Mouse (Mus musculus) hindbrain, embryonic 13.5 days (tissue): ENCODE measurements around the gene Wdr20. TPM values are rescaled to one million over a fixed set of nuclear protein-coding genes. Genes with fewer than 3 reads are reported as not detected.

Experiments used
- ATAC-seq: fragments of 200-750 bp; cut with Nextera tagmentation; 2 replicates; pipeline ENCODE4 v1.8.0; 2017; ENCODE audit warnings: moderate TSS enrichment; ENCODE audit not compliant: low FRiP score
- H3K27ac ChIP-seq: fragments of 300-500 bp; sonication (generic); 2 replicates; pipeline ENCODE4 v1.5.1; 2015; ENCODE audit warnings: inconsistent platforms, mild to moderate bottlenecking, moderate library complexity
- H3K27me3 ChIP-seq: fragments of 300-500 bp; sonication (generic); 2 replicates; pipeline ENCODE4 v1.6.1; 2015; ENCODE audit warnings: mild to moderate bottlenecking, inconsistent platforms
- H3K36me3 ChIP-seq: fragments of 300-500 bp; sonication (generic); 2 replicates; pipeline ENCODE4 v1.6.1; 2015; ENCODE audit warnings: mild to moderate bottlenecking, inconsistent platforms
- H3K4me1 ChIP-seq: fragments of 300-500 bp; sonication (generic); replicated peaks from 2 replicates; pipeline ENCODE4 v1.6.1; 2015; ENCODE audit warnings: inconsistent platforms
- H3K4me2 ChIP-seq: fragments of 300-500 bp; sonication (generic); 2 replicates; pipeline ENCODE4 v1.6.1; 2015; ENCODE audit warnings: inconsistent platforms, mild to moderate bottlenecking, moderate library complexity
- H3K4me3 ChIP-seq: fragments of 300-500 bp; sonication (generic); 2 replicates; pipeline ENCODE4 v1.5.1; 2015; ENCODE audit warnings: mild to moderate bottlenecking, inconsistent platforms
- H3K9ac ChIP-seq: fragments of 300-500 bp; sonication (generic); 2 replicates; pipeline ENCODE4 v1.6.1; 2015; ENCODE audit warnings: mild to moderate bottlenecking, inconsistent platforms
- H3K9me3 ChIP-seq: fragments of 300-500 bp; sonication (generic); 2 replicates; pipeline ENCODE4 v1.6.1; 2016; ENCODE audit warnings: inconsistent platforms
- WGBS: fragments of 180-500 bp; shearing (Covaris S2); methylation state at CpG from one replicate; pipeline ENCODE4 v1.1.7; 2015; 5-methylcytosine and 5-hydroxymethylcytosine counted together
- polyA plus RNA-seq: library from polyadenylated mRNA; unstranded; fragments of >200 nt; fragmentation: Nextera tagmentation; extraction: Ambion mirVana; gene quantifications from 2 replicates; pipeline ENCODE4 v1.2.1, GENCODE M21; 2015

Gene Wdr20
- polyA plus RNA-seq, 1 experiment from 2014 or later, result 26.0 TPM

- 94% methylated on average over 8 of the region's 8 CpGs for WGBS
- no peaks in the 10 kb centered on the region for H3K27me3 ChIP-seq
- H3K4me1 ChIP-seq, result no peaks in the 10 kb centered on the region
- H3K9ac ChIP-seq, result no peak overlapping the region
- H3K36me3 ChIP-seq, result peaks cover 15% of the 10 kb centered on the region
- ATAC-seq, result no peak
- H3K27ac ChIP-seq, result no peak overlapping the region
- no peak overlapping the region for H3K4me2 ChIP-seq
- H3K4me3 ChIP-seq, result no peak overlapping the region
- H3K9me3 ChIP-seq, result no peaks in the 10 kb centered on the region
Measured at GRCm38 (mm10) chr12:110791026-110791425, 53.3 kb downstream of the Wdr20 start.

- Histone ChIP-seq H3K4me2 (no peak overlapping the region), H3K4me3 (no peak overlapping the region), H3K9ac (no peak overlapping the region), H3K9me3 (no peaks in the 10 kb centered on the region), H3K4me1 (peaks cover 12% of the 10 kb centered on the region), H3K27ac (no peak overlapping the region), H3K36me3 (peaks cover 11% of the 10 kb centered on the region), H3K27me3 (no peaks in the 10 kb centered on the region)
- WGBS, result 83% methylated on average over 6 of the region's 6 CpGs
- ATAC-seq, result no peak
Measured at GRCm38 (mm10) chr12:110795035-110795434, 57.3 kb downstream of the Wdr20 start.

DNA sequence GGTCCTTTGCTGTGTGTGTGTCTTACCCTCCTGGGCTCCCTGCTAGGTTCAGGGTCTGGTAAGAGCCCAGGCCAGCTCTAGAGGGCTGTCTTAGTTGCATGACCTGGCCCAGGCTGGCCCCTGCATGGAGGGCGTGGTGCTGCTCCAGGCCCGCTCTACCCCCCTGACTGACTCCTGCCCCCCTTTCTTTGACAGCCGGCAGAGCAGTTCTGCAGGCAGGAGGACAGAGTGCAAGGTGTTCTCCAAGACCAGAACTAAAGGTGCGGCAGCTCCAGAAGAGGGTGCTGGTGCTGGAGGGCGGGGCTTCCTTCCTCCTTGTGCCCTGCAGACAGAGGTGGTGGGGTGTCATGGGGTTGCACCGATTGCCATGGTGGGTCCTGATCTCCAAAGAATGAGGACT lies 59.0 kb downstream of the Wdr20 start:
- peaks cover 11% of the 10 kb centered on the region for H3K36me3 ChIP-seq
- H3K9me3 ChIP-seq, result no peaks in the 10 kb centered on the region
- H3K4me3 ChIP-seq, result no peak overlapping the region
- H3K9ac ChIP-seq, result no peak overlapping the region
- no peak for ATAC-seq
- H3K27me3 ChIP-seq, result no peaks in the 10 kb centered on the region
- no peak overlapping the region for H3K27ac ChIP-seq
- 84% methylated on average over 6 of the region's 6 CpGs for WGBS
- no peak overlapping the region for H3K4me2 ChIP-seq
- H3K4me1 ChIP-seq, result peaks cover 12% of the 10 kb centered on the region

DNA sequence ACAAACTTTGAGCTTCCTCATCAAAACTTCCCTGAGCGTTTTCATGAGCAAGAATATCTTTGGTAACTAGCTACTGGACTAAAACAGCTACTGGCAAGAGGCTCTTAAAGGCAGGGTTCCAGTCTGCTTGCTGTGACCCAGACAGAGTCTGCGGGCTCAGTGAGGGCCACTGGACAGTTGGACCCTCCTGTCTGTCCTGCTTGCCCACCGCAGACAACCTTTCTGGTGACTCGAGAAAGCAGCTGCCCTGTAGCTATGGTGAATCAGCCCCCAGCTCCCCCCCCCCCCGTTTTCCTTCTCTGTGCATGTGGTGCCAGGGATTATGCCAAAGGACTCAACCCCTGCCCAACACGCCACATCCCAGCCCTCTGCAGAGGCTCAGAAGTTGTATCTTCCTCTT lies 59.5 kb downstream of the Wdr20 start:
- no peak overlapping the region for H3K4me2 ChIP-seq
- H3K4me3 ChIP-seq, result no peak overlapping the region
- H3K27ac ChIP-seq, result no peak overlapping the region
- H3K9ac ChIP-seq, result no peak overlapping the region
- WGBS, result 88% methylated on average over 6 of the region's 6 CpGs
- H3K4me1 ChIP-seq, result peaks cover 12% of the 10 kb centered on the region
- H3K27me3 ChIP-seq, result no peaks in the 10 kb centered on the region
- ATAC-seq, result no peak
- peaks cover 11% of the 10 kb centered on the region for H3K36me3 ChIP-seq
- H3K9me3 ChIP-seq, result no peaks in the 10 kb centered on the region

DNA sequence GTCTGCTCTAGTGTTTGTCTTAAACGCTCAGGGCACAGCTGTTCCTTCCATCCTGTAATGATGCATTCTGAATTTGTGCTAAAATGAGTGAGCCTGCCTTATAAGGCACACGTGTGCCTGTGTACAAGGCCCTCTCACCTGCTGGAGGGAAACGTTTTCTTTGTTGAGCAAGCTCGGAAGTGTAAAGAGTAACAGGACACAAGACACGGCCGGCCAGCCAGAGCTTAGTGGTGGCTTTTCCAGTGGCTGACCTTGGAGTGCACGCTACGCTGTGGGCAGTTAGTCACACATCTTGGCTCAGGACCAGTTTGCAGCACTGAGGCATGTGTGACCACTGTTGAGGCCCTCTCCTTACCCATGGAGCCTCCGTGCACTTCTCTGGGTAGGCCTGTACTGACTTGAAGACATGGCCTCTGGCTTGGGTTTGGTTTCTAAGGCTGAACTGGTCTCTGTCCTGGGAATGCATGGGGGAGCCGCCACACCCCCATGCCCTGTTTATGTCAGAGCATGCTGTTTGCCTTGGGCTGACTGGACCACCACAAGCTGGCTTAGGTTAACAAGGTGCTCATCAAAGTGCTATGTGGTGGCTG lies 60.2 kb downstream of the Wdr20 start:
- H3K4me1 ChIP-seq, result peaks cover 12% of the 10 kb centered on the region
- 90% methylated on average over 10 of the region's 10 CpGs for WGBS
- no peaks in the 10 kb centered on the region for H3K27me3 ChIP-seq
- peak overlapping the region; percentile 40; the same call in 1 of the 2 replicates for H3K27ac ChIP-seq
- no peak overlapping the region for H3K9ac ChIP-seq
- no peak overlapping the region for H3K4me3 ChIP-seq
- H3K36me3 ChIP-seq, result peaks cover 5% of the 10 kb centered on the region
- no peak overlapping the region for H3K4me2 ChIP-seq
- no peaks in the 10 kb centered on the region for H3K9me3 ChIP-seq
- ATAC-seq, result no peak

DNA sequence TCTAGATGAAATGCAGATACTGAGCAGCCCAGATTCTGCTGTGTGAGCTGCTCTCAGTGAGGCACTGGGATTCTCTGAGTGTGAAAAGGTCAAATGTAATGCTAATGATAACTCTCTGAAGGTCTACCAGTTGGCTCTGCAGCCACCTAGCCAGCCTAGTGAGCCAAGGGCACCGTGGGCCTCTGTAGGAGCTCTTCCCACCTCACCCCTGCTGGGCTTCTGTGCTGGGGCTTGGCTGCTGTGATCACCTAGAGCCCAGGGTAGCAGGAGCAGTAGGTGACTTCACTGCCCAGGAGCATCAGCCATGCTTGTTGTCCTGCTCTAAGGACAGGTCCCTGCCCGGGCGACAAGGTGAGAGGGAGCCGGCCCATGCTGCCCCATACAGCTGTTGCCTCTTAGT lies 61.5 kb downstream of the Wdr20 start:
- H3K4me1 ChIP-seq, result peaks cover 13% of the 10 kb centered on the region
- H3K36me3 ChIP-seq, result no peaks in the 10 kb centered on the region
- H3K4me3 ChIP-seq, result no peak overlapping the region
- peak overlapping the region; percentile 40; the same call in 1 of the 2 replicates for H3K27ac ChIP-seq
- 93% methylated on average over 4 of the region's 4 CpGs for WGBS
- no peak for ATAC-seq
- H3K9me3 ChIP-seq, result no peaks in the 10 kb centered on the region
- no peak overlapping the region for H3K4me2 ChIP-seq
- no peaks in the 10 kb centered on the region for H3K27me3 ChIP-seq
- H3K9ac ChIP-seq, result no peak overlapping the region

- no peak for ATAC-seq
- H3K4me3 ChIP-seq, result no peak overlapping the region
- H3K27me3 ChIP-seq, result no peaks in the 10 kb centered on the region
- WGBS, result 82% methylated on average over 10 of the region's 10 CpGs
- H3K27ac ChIP-seq, result no peak overlapping the region
- no peaks in the 10 kb centered on the region for H3K9me3 ChIP-seq
- H3K9ac ChIP-seq, result no peak overlapping the region
- H3K36me3 ChIP-seq, result peaks cover 13% of the 10 kb centered on the region; the same call in 1 of the 2 replicates
- H3K4me1 ChIP-seq, result peaks cover 20% of the 10 kb centered on the region
- no peak overlapping the region for H3K4me2 ChIP-seq
Measured at GRCm38 (mm10) chr12:110801876-110802464, 64.2 kb downstream of the Wdr20 start.

- ATAC-seq, result no peak
- WGBS, result 89% methylated on average over 5 of the region's 5 CpGs
Measured at GRCm38 (mm10) chr12:110802674-110803297, 65.0 kb downstream of the Wdr20 start.

DNA sequence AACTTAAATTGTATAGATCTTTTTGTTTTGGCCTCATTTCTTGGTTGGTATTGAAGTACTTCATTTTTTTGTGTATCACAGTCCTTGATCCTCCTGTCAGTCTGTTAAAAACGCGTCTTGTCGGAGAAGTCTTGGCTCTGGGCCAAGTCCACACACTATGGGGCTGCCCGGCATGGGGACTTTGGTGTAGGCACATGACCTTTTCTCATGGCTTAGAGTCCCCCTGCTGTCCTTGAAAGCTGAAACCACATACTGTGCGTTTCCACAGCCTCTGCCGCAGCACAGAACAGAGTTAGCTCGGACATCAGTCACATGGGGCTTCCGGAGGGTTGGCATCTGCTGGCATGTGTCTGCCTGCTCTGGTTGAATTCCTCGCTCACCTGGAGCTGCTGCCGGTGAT lies 66.5 kb downstream of the Wdr20 start:
- Histone ChIP-seq H3K9me3 (no peaks in the 10 kb centered on the region), H3K4me3 (no peak overlapping the region), H3K27ac (no peak overlapping the region), H3K27me3 (no peaks in the 10 kb centered on the region), H3K4me1 (peaks cover 17% of the 10 kb centered on the region), H3K4me2 (no peak overlapping the region), H3K9ac (no peak overlapping the region), H3K36me3 (peaks cover 24% of the 10 kb centered on the region; the same call in 1 of the 2 replicates)
- peak; percentile 72; the same call in 1 of the 2 replicates for ATAC-seq
- 25% methylated on average over 10 of the region's 10 CpGs for WGBS

More at GRCm38 (mm10) chr12:110802674-110803297, 65.0 kb downstream of the Wdr20 start:
- H3K4me1 ChIP-seq, result peaks cover 16% of the 10 kb centered on the region
- H3K36me3 ChIP-seq, result peaks cover 21% of the 10 kb centered on the region; the same call in 1 of the 2 replicates
- H3K9me3 ChIP-seq, result no peaks in the 10 kb centered on the region
- no peak overlapping the region for H3K9ac ChIP-seq
- 0 out of 2 replicates have a peak overlapping the region, but pooled peaks have one; percentile 30 for H3K27ac ChIP-seq
- no peaks in the 10 kb centered on the region for H3K27me3 ChIP-seq
- H3K4me2 ChIP-seq, result no peak overlapping the region
- no peak overlapping the region for H3K4me3 ChIP-seq

DNA sequence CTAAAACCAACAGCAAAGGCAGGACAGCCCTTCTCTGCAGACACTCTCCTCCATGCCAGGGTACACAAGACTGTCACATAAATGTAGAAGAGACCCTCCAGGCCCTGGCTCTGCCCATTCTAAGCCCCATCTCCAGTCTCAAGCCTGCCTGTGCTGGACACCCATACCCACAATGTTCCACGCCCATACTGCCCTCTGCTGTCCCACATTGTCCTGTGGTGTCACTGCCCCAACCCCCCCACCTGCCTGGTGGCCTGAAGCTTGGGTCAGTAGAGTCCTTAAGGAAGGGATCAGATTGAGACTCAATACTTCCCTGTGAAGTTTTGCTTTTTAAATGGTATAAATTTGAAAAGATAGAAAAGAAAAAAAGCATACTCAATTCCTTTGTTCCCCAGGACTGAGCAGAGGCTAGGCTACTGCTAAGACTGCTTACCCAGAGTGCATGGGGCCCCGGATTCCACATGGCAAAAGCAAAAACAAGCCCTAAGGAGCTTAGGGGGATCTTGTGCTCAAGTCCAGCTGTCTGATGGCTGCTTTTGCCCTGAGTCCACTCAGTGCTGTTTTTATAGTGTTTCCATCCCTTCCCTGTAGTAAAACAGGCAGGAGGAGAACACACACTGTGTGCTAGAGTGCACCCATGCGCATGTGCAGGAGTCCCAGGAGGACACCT lies 68.7 kb downstream of the Wdr20 start:
- Histone ChIP-seq H3K27ac (no peak overlapping the region), H3K4me2 (no peak overlapping the region), H3K36me3 (peaks cover 38% of the 10 kb centered on the region), H3K9ac (no peak overlapping the region), H3K4me1 (peaks cover 19% of the 10 kb centered on the region), H3K9me3 (no peaks in the 10 kb centered on the region), H3K27me3 (no peaks in the 10 kb centered on the region), H3K4me3 (no peak overlapping the region)
- WGBS, result 79% methylated on average over 3 of the region's 3 CpGs
- no peak for ATAC-seq

DNA sequence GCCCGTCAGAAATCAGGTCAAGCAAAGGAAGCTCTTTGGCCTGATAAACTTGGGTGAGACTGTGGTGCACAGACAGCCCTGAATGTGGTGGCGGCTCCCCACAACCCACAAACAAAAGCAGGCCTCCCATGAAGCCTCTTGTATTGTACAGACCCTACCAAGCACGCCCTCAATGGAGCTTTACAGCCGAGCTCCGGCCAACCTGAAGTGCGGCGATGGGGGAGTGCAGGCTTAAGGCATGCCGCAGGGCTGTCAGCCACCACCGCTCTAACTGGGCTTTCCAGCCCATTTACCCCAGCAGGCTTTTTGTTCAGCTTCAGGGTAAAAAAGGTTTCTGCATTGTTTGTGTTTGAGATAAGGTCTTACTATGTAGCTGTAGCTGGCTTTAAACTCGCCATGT lies 70.7 kb downstream of the Wdr20 start:
- peaks cover 19% of the 10 kb centered on the region for H3K4me1 ChIP-seq
- H3K4me3 ChIP-seq, result no peak overlapping the region
- H3K4me2 ChIP-seq, result no peak overlapping the region
- ATAC-seq, result no peak
- no peaks in the 10 kb centered on the region for H3K27me3 ChIP-seq
- WGBS, result 17% methylated on average over 10 of the region's 10 CpGs
- H3K27ac ChIP-seq, result no peak overlapping the region; the same call in 1 of the 2 replicates
- 0 out of 2 replicates have a peak overlapping the region, but pooled peaks have one; percentile 6 for H3K9ac ChIP-seq
- H3K9me3 ChIP-seq, result no peaks in the 10 kb centered on the region
- peaks cover 51% of the 10 kb centered on the region for H3K36me3 ChIP-seq

- peaks cover 53% of the 10 kb centered on the region for H3K36me3 ChIP-seq
- WGBS, result 86% methylated on average over 5 of the region's 5 CpGs
- no peaks in the 10 kb centered on the region for H3K9me3 ChIP-seq
- H3K9ac ChIP-seq, result no peak overlapping the region
- H3K27ac ChIP-seq, result peak overlapping the region; percentile 20; the same call in 1 of the 2 replicates
- H3K4me3 ChIP-seq, result no peak overlapping the region
- no peak overlapping the region for H3K4me2 ChIP-seq
- peaks cover 19% of the 10 kb centered on the region for H3K4me1 ChIP-seq
- ATAC-seq, result no peak
- H3K27me3 ChIP-seq, result no peaks in the 10 kb centered on the region
Measured at GRCm38 (mm10) chr12:110808848-110809247, 71.1 kb downstream of the Wdr20 start.
